Mouse (Mus musculus) midbrain, embryonic 14.5 days (tissue): ENCODE data around the gene Agbl4. TPM values are rescaled to one million over a fixed set of nuclear protein-coding genes. Genes with fewer than 3 reads are reported as not detected.
A peak's percentile ranks its signal among the peaks of the same experiment; 100 is the strongest.

Experiments used
- ATAC-seq: fragments of 200-750 bp; cut with Nextera tagmentation; 2 replicates; pipeline ENCODE4 v1.8.0; 2017; ENCODE audit warnings: moderate number of reproducible peaks, moderate library complexity; ENCODE audit not compliant: low FRiP score, low TSS enrichment
- DNase-seq: peaks from one replicate; pipeline ENCODE4 v3.0.0-alpha.2; 2015
- H3K27ac ChIP-seq: fragments of 300-500 bp; sonication (generic); replicated peaks from 2 replicates; pipeline ENCODE4 v1.5.1; 2014; ENCODE audit warnings: mild to moderate bottlenecking, low read depth, low read length, moderate library complexity
- H3K27me3 ChIP-seq: fragments of 300-500 bp; sonication (generic); 2 replicates; pipeline ENCODE4 v1.6.1; 2014; ENCODE audit warnings: low read length, control low read depth, mixed read lengths; ENCODE audit not compliant: control insufficient read depth, insufficient read depth
- H3K36me3 ChIP-seq: fragments of 300-500 bp; sonication (generic); 2 replicates; pipeline ENCODE4 v1.6.1; 2014; ENCODE audit warnings: low read length, control low read depth; ENCODE audit not compliant: control insufficient read depth, insufficient read depth
- H3K4me1 ChIP-seq: fragments of 300-500 bp; sonication (generic); 2 replicates; pipeline ENCODE4 v1.6.1; 2014; ENCODE audit warnings: mild to moderate bottlenecking, antibody characterized with exemption, low read length, control low read depth; ENCODE audit not compliant: control insufficient read depth, insufficient read depth
- H3K4me2 ChIP-seq: fragments of 300-500 bp; sonication (generic); 2 replicates; pipeline ENCODE4 v1.6.1; 2014; ENCODE audit warnings: mild to moderate bottlenecking, low read length, moderate library complexity
- H3K4me3 ChIP-seq: fragments of 300-500 bp; sonication (generic); replicated peaks from 2 replicates; pipeline ENCODE4 v1.5.1; 2014; ENCODE audit warnings: low read depth, low read length
- H3K9ac ChIP-seq: fragments of 300-500 bp; sonication (generic); replicated peaks from 2 replicates; pipeline ENCODE4 v1.6.1; 2014; ENCODE audit warnings: mild to moderate bottlenecking, low read length, moderate library complexity
- H3K9me3 ChIP-seq: fragments of 300-500 bp; sonication (generic); 2 replicates; pipeline ENCODE4 v1.6.1; 2016; ENCODE audit warnings: low read length, control low read depth, mixed read lengths; ENCODE audit not compliant: control insufficient read depth
- WGBS: fragments of 180-500 bp; shearing (Covaris S2); extraction: QIAGEN DNeasy Blood & Tissue Kit; methylation state at CpG from one replicate; pipeline ENCODE4 v1.1.7; 2014; 5-methylcytosine and 5-hydroxymethylcytosine counted together
- polyA plus RNA-seq: library from polyadenylated mRNA; unstranded; fragments of >200 nt; fragmentation: Nextera tagmentation; extraction: Ambion mirVana; gene quantifications from 2 replicates; pipeline ENCODE4 v1.2.1, GENCODE M21; 2014

The Agbl4 gene
- polyA plus RNA-seq, 1 experiment from 2014 or later, result 2.2 TPM

- WGBS, result 95% methylated on average over 1 of the region's 1 CpGs
- DNase-seq (no peak), ATAC-seq (no peak)
- Histone ChIP-seq H3K4me3 (no peak overlapping the region), H3K9ac (no peak overlapping the region), H3K4me2 (no peak overlapping the region), H3K4me1 (peaks cover 3% of the 10 kb centered on the region; the same call in 1 of the 2 replicates), H3K27ac (no peak overlapping the region), H3K9me3 (no peaks in the 10 kb centered on the region), H3K36me3 (peaks cover 21% of the 10 kb centered on the region), H3K27me3 (no peaks in the 10 kb centered on the region)
Measured at GRCm38 (mm10) chr4:111424371-111424950, 1027.0 kb downstream of the Agbl4 start.

- WGBS, result 91% methylated on average over 6 of the region's 6 CpGs
- DNase-seq, result no peak
Measured at GRCm38 (mm10) chr4:111425170-111425569, 1027.7 kb downstream of the Agbl4 start.

GRCm38 (mm10) chr4:111431186-111431585 is 1033.7 kb downstream of the Agbl4 start:
- H3K9ac ChIP-seq, result no peak overlapping the region
- no peaks in the 10 kb centered on the region for H3K27me3 ChIP-seq
- no peak overlapping the region for H3K4me2 ChIP-seq
- DNase-seq, result no peak
- peaks cover 55% of the 10 kb centered on the region for H3K36me3 ChIP-seq
- H3K4me1 ChIP-seq, result no peaks in the 10 kb centered on the region
- ATAC-seq, result no peak
- no peak overlapping the region for H3K27ac ChIP-seq
- H3K9me3 ChIP-seq, result no peaks in the 10 kb centered on the region
- no peak overlapping the region for H3K4me3 ChIP-seq
- WGBS, result 98% methylated on average over 2 of the region's 2 CpGs

More at GRCm38 (mm10) chr4:111425170-111425569, 1027.7 kb downstream of the Agbl4 start:
- Histone ChIP-seq H3K27me3 (no peaks in the 10 kb centered on the region), H3K4me3 (no peak overlapping the region), H3K27ac (no peak overlapping the region), H3K9me3 (no peaks in the 10 kb centered on the region), H3K4me1 (0 out of 2 replicates have a peak, but pooled peaks cover 3% of the 10 kb centered on the region), H3K9ac (no peak overlapping the region), H3K36me3 (peaks cover 18% of the 10 kb centered on the region), H3K4me2 (no peak overlapping the region)
- ATAC-seq, result no peak

GRCm38 (mm10) chr4:111432013-111432412 is 1034.6 kb downstream of the Agbl4 start:
- ATAC-seq (no peak), DNase-seq (no peak)
- Histone ChIP-seq H3K9ac (no peak overlapping the region), H3K27me3 (no peaks in the 10 kb centered on the region), H3K4me2 (no peak overlapping the region), H3K4me1 (no peaks in the 10 kb centered on the region), H3K9me3 (no peaks in the 10 kb centered on the region), H3K27ac (no peak overlapping the region), H3K4me3 (no peak overlapping the region), H3K36me3 (peaks cover 62% of the 10 kb centered on the region)
- WGBS, result 81% methylated on average over 5 of the region's 5 CpGs

GRCm38 (mm10) chr4:111432417-111432816 is 1035.0 kb downstream of the Agbl4 start:
- Histone ChIP-seq H3K9ac (no peak overlapping the region), H3K4me1 (no peaks in the 10 kb centered on the region), H3K36me3 (peaks cover 66% of the 10 kb centered on the region), H3K4me3 (no peak overlapping the region), H3K27me3 (no peaks in the 10 kb centered on the region), H3K9me3 (no peaks in the 10 kb centered on the region), H3K4me2 (no peak overlapping the region), H3K27ac (no peak overlapping the region)
- DNase-seq (no peak), ATAC-seq (no peak)
- 89% methylated on average over 5 of the region's 5 CpGs for WGBS

- no peaks in the 10 kb centered on the region for H3K27me3 ChIP-seq
- no peak overlapping the region for H3K4me3 ChIP-seq
- H3K27ac ChIP-seq, result no peak overlapping the region
- H3K36me3 ChIP-seq, result peaks cover 25% of the 10 kb centered on the region
- no peaks in the 10 kb centered on the region for H3K9me3 ChIP-seq
- 79% methylated on average over 1 of the region's 1 CpGs for WGBS
- H3K9ac ChIP-seq, result no peak overlapping the region
- H3K4me1 ChIP-seq, result peaks cover 32% of the 10 kb centered on the region
- no peak overlapping the region for H3K4me2 ChIP-seq
- ATAC-seq, result no peak
- DNase-seq, result no peak
Measured at GRCm38 (mm10) chr4:111441709-111442108, 1044.2 kb downstream of the Agbl4 start.

GRCm38 (mm10) chr4:111442435-111443238 is 1045.2 kb downstream of the Agbl4 start:
- peaks cover 32% of the 10 kb centered on the region for H3K4me1 ChIP-seq
- no peak for ATAC-seq
- WGBS, result 79% methylated on average over 1 of the region's 1 CpGs

GRCm38 (mm10) chr4:111443906-111444615 is 1046.6 kb downstream of the Agbl4 start:
- Histone ChIP-seq H3K27ac (peak overlapping the region; percentile 72), H3K36me3 (peaks cover 32% of the 10 kb centered on the region), H3K9ac (no peak overlapping the region), H3K4me1 (peaks cover 32% of the 10 kb centered on the region), H3K4me2 (no peak overlapping the region), H3K27me3 (no peaks in the 10 kb centered on the region), H3K9me3 (no peaks in the 10 kb centered on the region), H3K4me3 (no peak overlapping the region)
- peak; percentile 73 for DNase-seq
- 28% methylated on average over 10 of the region's 10 CpGs for WGBS
- ATAC-seq, result peak; percentile 65

More at GRCm38 (mm10) chr4:111442435-111443238, 1045.2 kb downstream of the Agbl4 start:
- H3K4me2 ChIP-seq, result no peak overlapping the region
- peaks cover 26% of the 10 kb centered on the region for H3K36me3 ChIP-seq
- peak; percentile 24 for DNase-seq
- H3K9me3 ChIP-seq, result no peaks in the 10 kb centered on the region
- H3K9ac ChIP-seq, result no peak overlapping the region
- H3K27ac ChIP-seq, result no peak overlapping the region; the same call in 1 of the 2 replicates
- H3K27me3 ChIP-seq, result no peaks in the 10 kb centered on the region
- no peak overlapping the region for H3K4me3 ChIP-seq
